Mouse (Mus musculus): ENCODE measurements around the gene Arf4. TPM values are rescaled to one million over a fixed set of nuclear protein-coding genes. Genes with fewer than 3 reads are reported as not detected.
"Not testable (repeated sequence)": the region's sequence is repeated elsewhere in the genome, so short reads cannot be mapped to it uniquely, and the experiment has no call there.

Gene Arf4
- polyA plus RNA-seq, 1 experiment from 2014 or later = 553 TPM

GRCm38 (mm10) chr14:26669292-26670073 is 31.6 kb downstream of the Arf4 start, which contains the start of gene Pde12:
TSS of gene Pde12 (minus strand) at chr14:26669883.
- no peaks in the 10 kb centered on the region; the same call in 1 of the 2 replicates for H3K27me3 ChIP-seq (ENCODE audit: control insufficient read depth, insufficient read depth, low read length)
- no peaks in the 10 kb centered on the region for H3K9me3 ChIP-seq (ENCODE audit: control insufficient read depth, low read length)
- H3K4me1 ChIP-seq (ENCODE audit: control insufficient read depth, insufficient read depth, low read length) = peaks cover 23% of the 10 kb centered on the region
- peaks cover 4% of the 10 kb centered on the region; the same call in 1 of the 2 replicates for H3K36me3 ChIP-seq (ENCODE audit: control insufficient read depth, insufficient read depth, low read length)
- WGBS = under 1% methylated on average over 70 of the region's 70 CpGs
- peak within 1 kb of the TSS; percentile 83 for H3K27ac ChIP-seq (ENCODE audit: low read depth, low read length)
- peak within 1 kb of the TSS; percentile 87 for H3K9ac ChIP-seq (replicated peaks; ENCODE audit: low read depth, low read length)
- peak within 1 kb of the TSS; percentile 96 for H3K4me2 ChIP-seq (ENCODE audit: low read depth, low read length)
- ATAC-seq (ENCODE audit: low read depth) = peak; percentile 94
- H3K4me3 ChIP-seq (ENCODE audit: low read depth, low read length) = peak within 1 kb of the TSS; percentile 88

GRCm38 (mm10) chr14:26670964-26671363 is 33.1 kb downstream of the Arf4 start:
- Histone ChIP-seq H3K36me3 (ENCODE audit: control insufficient read depth, insufficient read depth, low read length) (no peaks in the 10 kb centered on the region; the same call in 1 of the 2 replicates), H3K4me3 (ENCODE audit: low read depth, low read length) (no peak overlapping the region; the same call in 1 of the 2 replicates), H3K4me1 (ENCODE audit: control insufficient read depth, insufficient read depth, low read length) (peaks cover 23% of the 10 kb centered on the region), H3K9me3 (ENCODE audit: control insufficient read depth, low read length) (no peaks in the 10 kb centered on the region), H3K27ac (ENCODE audit: low read depth, low read length) (no peak overlapping the region), H3K4me2 (ENCODE audit: low read depth, low read length) (peak overlapping the region; percentile 61; the same call in 1 of the 2 replicates), H3K27me3 (ENCODE audit: control insufficient read depth, insufficient read depth, low read length) (no peaks in the 10 kb centered on the region; the same call in 1 of the 2 replicates), H3K9ac (replicated peaks; ENCODE audit: low read depth, low read length) (no peak overlapping the region)
- ATAC-seq (ENCODE audit: low read depth) = no peak

GRCm38 (mm10) chr14:26671870-26672615 is 34.2 kb downstream of the Arf4 start:
- H3K4me1 ChIP-seq (ENCODE audit: control insufficient read depth, insufficient read depth, low read length) = peaks cover 14% of the 10 kb centered on the region
- H3K36me3 ChIP-seq (ENCODE audit: control insufficient read depth, insufficient read depth, low read length); ATAC-seq (ENCODE audit: low read depth); H3K9me3 ChIP-seq (ENCODE audit: control insufficient read depth, low read length); H3K4me3 ChIP-seq (ENCODE audit: low read depth, low read length); H3K4me2 ChIP-seq (ENCODE audit: low read depth, low read length); H3K27me3 ChIP-seq (ENCODE audit: control insufficient read depth, insufficient read depth, low read length); H3K27ac ChIP-seq (ENCODE audit: low read depth, low read length); H3K9ac ChIP-seq (replicated peaks; ENCODE audit: low read depth, low read length): not testable (repeated sequence)
- 69% methylated on average over 17 of the region's 17 CpGs for WGBS

GRCm38 (mm10) chr14:26674476-26675169 is 36.7 kb downstream of the Arf4 start:
- H3K4me1 ChIP-seq (ENCODE audit: control insufficient read depth, insufficient read depth, low read length); H3K4me3 ChIP-seq (ENCODE audit: low read depth, low read length); H3K9me3 ChIP-seq (ENCODE audit: control insufficient read depth, low read length); H3K27me3 ChIP-seq (ENCODE audit: control insufficient read depth, insufficient read depth, low read length); ATAC-seq (ENCODE audit: low read depth); H3K27ac ChIP-seq (ENCODE audit: low read depth, low read length); H3K4me2 ChIP-seq (ENCODE audit: low read depth, low read length); H3K36me3 ChIP-seq (ENCODE audit: control insufficient read depth, insufficient read depth, low read length); H3K9ac ChIP-seq (replicated peaks; ENCODE audit: low read depth, low read length): not testable (repeated sequence)
- 91% methylated on average over 2 of the region's 2 CpGs for WGBS

GRCm38 (mm10) chr14:26675371-26675770 is 37.5 kb downstream of the Arf4 start:
- WGBS = 18% methylated on average over 12 of the region's 12 CpGs

GRCm38 (mm10) chr14:26675791-26676190 is 37.9 kb downstream of the Arf4 start:
- no peak for ATAC-seq (ENCODE audit: low read depth)
- Histone ChIP-seq H3K4me2 (ENCODE audit: low read depth, low read length) (no peak overlapping the region), H3K27me3 (ENCODE audit: control insufficient read depth, insufficient read depth, low read length) (no peaks in the 10 kb centered on the region), H3K27ac (ENCODE audit: low read depth, low read length) (no peak overlapping the region), H3K4me1 (ENCODE audit: control insufficient read depth, insufficient read depth, low read length) (0 out of 2 replicates have a peak, but pooled peaks cover under 1% of the 10 kb centered on the region), H3K9me3 (ENCODE audit: control insufficient read depth, low read length) (no peaks in the 10 kb centered on the region), H3K9ac (replicated peaks; ENCODE audit: low read depth, low read length) (no peak overlapping the region), H3K36me3 (ENCODE audit: control insufficient read depth, insufficient read depth, low read length) (no peaks in the 10 kb centered on the region), H3K4me3 (ENCODE audit: low read depth, low read length) (no peak overlapping the region)
- 78% methylated on average over 5 of the region's 5 CpGs for WGBS

More at GRCm38 (mm10) chr14:26675371-26675770, 37.5 kb downstream of the Arf4 start:
- H3K9ac ChIP-seq (replicated peaks; ENCODE audit: low read depth, low read length) = no peak overlapping the region
- H3K9me3 ChIP-seq (ENCODE audit: control insufficient read depth, low read length) = no peaks in the 10 kb centered on the region
- no peaks in the 10 kb centered on the region for H3K36me3 ChIP-seq (ENCODE audit: control insufficient read depth, insufficient read depth, low read length)
- H3K4me3 ChIP-seq (ENCODE audit: low read depth, low read length) = no peak overlapping the region
- 0 out of 2 replicates have a peak, but pooled peaks cover 4% of the 10 kb centered on the region for H3K4me1 ChIP-seq (ENCODE audit: control insufficient read depth, insufficient read depth, low read length)
- H3K4me2 ChIP-seq (ENCODE audit: low read depth, low read length) = no peak overlapping the region
- no peaks in the 10 kb centered on the region for H3K27me3 ChIP-seq (ENCODE audit: control insufficient read depth, insufficient read depth, low read length)
- no peak for ATAC-seq (ENCODE audit: low read depth)
- no peak overlapping the region for H3K27ac ChIP-seq (ENCODE audit: low read depth, low read length)

GRCm38 (mm10) chr14:26690727-26691126 is 52.9 kb downstream of the Arf4 start:
- ATAC-seq (ENCODE audit: low read depth) = no peak
- Histone ChIP-seq H3K4me2 (ENCODE audit: low read depth, low read length) (no peak overlapping the region), H3K36me3 (ENCODE audit: control insufficient read depth, insufficient read depth, low read length) (no peaks in the 10 kb centered on the region), H3K9ac (replicated peaks; ENCODE audit: low read depth, low read length) (no peak overlapping the region), H3K4me1 (ENCODE audit: control insufficient read depth, insufficient read depth, low read length) (no peaks in the 10 kb centered on the region), H3K4me3 (ENCODE audit: low read depth, low read length) (no peak overlapping the region), H3K9me3 (ENCODE audit: control insufficient read depth, low read length) (no peaks in the 10 kb centered on the region), H3K27me3 (ENCODE audit: control insufficient read depth, insufficient read depth, low read length) (no peaks in the 10 kb centered on the region), H3K27ac (ENCODE audit: low read depth, low read length) (no peak overlapping the region)
- WGBS = 64% methylated on average over 2 of the region's 2 CpGs

GRCm38 (mm10) chr14:26691363-26691762 is 53.5 kb downstream of the Arf4 start:
- no peak overlapping the region for H3K9ac ChIP-seq (replicated peaks; ENCODE audit: low read depth, low read length)
- no peak overlapping the region for H3K4me3 ChIP-seq (ENCODE audit: low read depth, low read length)
- no peaks in the 10 kb centered on the region for H3K4me1 ChIP-seq (ENCODE audit: control insufficient read depth, insufficient read depth, low read length)
- H3K27ac ChIP-seq (ENCODE audit: low read depth, low read length) = no peak overlapping the region
- no peaks in the 10 kb centered on the region for H3K36me3 ChIP-seq (ENCODE audit: control insufficient read depth, insufficient read depth, low read length)
- no peaks in the 10 kb centered on the region for H3K9me3 ChIP-seq (ENCODE audit: control insufficient read depth, low read length)
- ATAC-seq (ENCODE audit: low read depth) = no peak
- no peaks in the 10 kb centered on the region for H3K27me3 ChIP-seq (ENCODE audit: control insufficient read depth, insufficient read depth, low read length)
- no peak overlapping the region for H3K4me2 ChIP-seq (ENCODE audit: low read depth, low read length)
- WGBS = 53% methylated on average over 2 of the region's 2 CpGs

Measured in neural tube, embryonic 14.5 days (tissue).